8 mouse cellular contexts compared by ENCODE assay signal in the genomic region with DNA sequence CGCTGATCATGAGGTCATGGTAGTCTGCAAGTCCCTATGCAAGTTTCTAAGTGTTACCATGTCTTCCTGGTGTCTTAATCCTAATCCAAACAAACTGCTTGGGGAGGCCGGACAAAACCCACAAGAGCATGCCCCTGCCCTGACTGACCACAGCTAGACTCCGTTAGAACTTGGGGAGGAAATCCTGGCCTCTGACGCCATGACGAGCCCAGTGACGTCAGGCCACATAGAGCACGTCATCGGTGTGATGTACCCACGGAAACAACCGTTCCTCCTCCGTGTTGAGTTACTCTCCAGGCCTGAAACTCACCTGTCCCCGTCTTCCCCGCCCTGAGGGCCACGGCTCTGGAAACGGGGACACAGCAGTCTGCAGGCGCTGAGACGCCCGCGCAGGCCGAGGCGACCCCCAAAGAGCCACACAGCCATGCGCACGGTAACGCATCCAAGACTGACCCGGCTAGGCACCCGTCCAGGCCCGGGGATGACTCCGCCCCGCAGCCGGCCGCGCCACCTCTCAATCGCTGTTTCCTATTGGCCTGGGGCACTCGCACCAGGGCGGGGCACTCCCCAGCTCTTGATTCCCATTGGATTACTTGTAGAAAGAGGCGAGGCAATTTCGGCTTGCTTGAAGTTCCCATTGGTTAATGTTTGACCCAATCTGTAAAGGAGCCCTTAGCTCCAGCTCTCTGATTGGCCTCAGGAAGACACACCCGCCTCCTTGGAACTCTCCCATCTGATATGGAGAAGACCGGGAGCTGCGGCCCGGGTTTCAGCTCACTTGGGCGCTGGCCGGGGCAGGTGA. TPM values are rescaled to one million over a fixed set of nuclear protein-coding genes. Genes with fewer than 3 reads are reported as not detected.
DNase-seq lines count a peak whose midpoint lies in the region; ATAC-seq lines count a peak whose summit lies in the region.

Gene Mmab, minus strand, starts transcription at position 495 of the 802 bp plus-strand sequence.
Gene Mvk, plus strand, starts transcription at position 704 of the 802 bp plus-strand sequence.

- peak within 1 kb of the TSS; percentile 72 to 85 for H3K4me3 ChIP-seq in heart, embryonic 14.5 days (ENCODE audit: control insufficient read depth in 1 of 2, insufficient read depth in 1 of 2, low read depth in 1 of 2, low read length in 2 of 2)
- peak within 1 kb of the TSS; percentile 70 for H3K4me3 ChIP-seq in liver, embryonic 13.5 days (replicated peaks)
- H3K4me3 ChIP-seq in stomach, embryonic 16.5 days (replicated peaks; ENCODE audit: low read length): peak within 1 kb of the TSS; percentile 75

- peak within 1 kb of the TSS; percentile 89 for H3K4me2 ChIP-seq in heart, embryonic 14.5 days (ENCODE audit: low read length)
- peak within 1 kb of the TSS; percentile 87 for H3K4me2 ChIP-seq in liver, embryonic 13.5 days
- peak within 1 kb of the TSS; percentile 68 for H3K4me2 ChIP-seq in stomach, embryonic 16.5 days (ENCODE audit: low read depth, low read length)

- peak within 1 kb of the TSS; percentile 57 to 68; a peak in 3 of 4 replicates for H3K27ac ChIP-seq in heart, embryonic 14.5 days (replicated peaks in 1 of 2; ENCODE audit: control insufficient read depth in 1 of 2, insufficient read depth in 1 of 2, low read depth in 2 of 2, low read length in 2 of 2)
- H3K27ac ChIP-seq in liver, embryonic 13.5 days: peak within 1 kb of the TSS; percentile 58
- H3K27ac ChIP-seq in stomach, embryonic 16.5 days (ENCODE audit: low read length): peak within 1 kb of the TSS; percentile 69

- peak; percentile 93 for DNase-seq in c-Kit-negative CD71-positive TER-119-positive erythroid progenitor cells, embryonic 14.5 days (ENCODE audit: low read depth, low spot score)
- peak; percentile 96 for DNase-seq in fibroblast of lung, adult 2 months (ENCODE audit: low read depth)
- DNase-seq in kidney, postnatal 14 days: peak; percentile 99
- DNase-seq in liver, embryonic 13.5 days: peak; percentile 96
- DNase-seq in neural tube, embryonic 10.5 days (ENCODE audit: extremely low spot score, low spot score): peak; percentile 99

- peak; percentile 97 for ATAC-seq in CD4-positive, CD25-positive, alpha-beta regulatory T cell, adult 4 months
- peak; percentile 97 for ATAC-seq in heart, embryonic 14.5 days (ENCODE audit: insufficient number of reproducible peaks, insufficient read depth, low FRiP score, low read depth)
- ATAC-seq in liver, embryonic 13.5 days (ENCODE audit: low read depth): peak; percentile 95
- peak; percentile 98 for ATAC-seq in stomach, embryonic 16.5 days (ENCODE audit: insufficient read depth, low FRiP score)

- H3K9me3 ChIP-seq in heart, embryonic 14.5 days (ENCODE audit: control insufficient read depth, low read length): no peaks in the 10 kb centered on the region
- no peaks in the 10 kb centered on the region for H3K9me3 ChIP-seq in liver, embryonic 13.5 days (replicated peaks)
- no peaks in the 10 kb centered on the region for H3K9me3 ChIP-seq in stomach, embryonic 16.5 days (replicated peaks; ENCODE audit: control insufficient read depth, low read length)

- no peaks in the 10 kb centered on the region for H3K27me3 ChIP-seq in heart, embryonic 14.5 days (ENCODE audit: control insufficient read depth, insufficient read depth, low read length)
- H3K27me3 ChIP-seq in liver, embryonic 13.5 days: no peaks in the 10 kb centered on the region
- H3K27me3 ChIP-seq in stomach, embryonic 16.5 days (ENCODE audit: control insufficient read depth, insufficient read depth, low read length): no peaks in the 10 kb centered on the region

- 0 out of 2 replicates have a peak, but pooled peaks cover 7% of the 10 kb centered on the region for H3K36me3 ChIP-seq in heart, embryonic 14.5 days (ENCODE audit: control insufficient read depth, insufficient read depth, low read length)
- peaks cover 10% of the 10 kb centered on the region for H3K36me3 ChIP-seq in liver, embryonic 13.5 days
- peaks cover 3% of the 10 kb centered on the region; the same call in 1 of the 2 replicates for H3K36me3 ChIP-seq in stomach, embryonic 16.5 days (ENCODE audit: control insufficient read depth, insufficient read depth, low read length)

- H3K9ac ChIP-seq in heart, embryonic 14.5 days (ENCODE audit: low read length): peak within 1 kb of the TSS; percentile 82
- peak within 1 kb of the TSS; percentile 76 for H3K9ac ChIP-seq in liver, embryonic 13.5 days
- H3K9ac ChIP-seq in stomach, embryonic 16.5 days (ENCODE audit: low read length): peak within 1 kb of the TSS; percentile 81

- 2% methylated on average over 43 of the region's 43 CpGs for WGBS in heart, embryonic 14.5 days
- 2% methylated on average over 43 of the region's 43 CpGs for WGBS in liver, embryonic 13.5 days (ENCODE audit: insufficient replicate concordance)
- 2% methylated on average over 43 of the region's 43 CpGs for WGBS in stomach, embryonic 16.5 days

- H3K4me1 ChIP-seq in heart, embryonic 14.5 days (ENCODE audit: control insufficient read depth in 2 of 2, insufficient read depth in 2 of 2, low read length in 2 of 2): peaks cover 4 to 13% of the 10 kb centered on the region in 2 experiments
- peaks cover 26% of the 10 kb centered on the region for H3K4me1 ChIP-seq in liver, embryonic 13.5 days (replicated peaks)
- peaks cover 7% of the 10 kb centered on the region for H3K4me1 ChIP-seq in stomach, embryonic 16.5 days (ENCODE audit: control insufficient read depth, insufficient read depth, low read length)

RNA-seq across cellular contexts. Expression of gene Mmab, which starts in this region (rescaled TPM):
- 1 to 10 TPM; 5.0 to 7.4 TPM for polyA plus RNA-seq in CD4-positive, CD25-positive, alpha-beta regulatory T cell, adult 4 months (2017; shearing (Covaris generic))
- 22.1 and 22.7 TPM in 2 replicates for polyA plus RNA-seq in heart, embryonic 14.5 days (2014; fragmentation: Nextera tagmentation; extraction: Ambion mirVana)
- polyA plus RNA-seq in liver, embryonic 13.5 days (2015; fragmentation: Nextera tagmentation; extraction: Ambion mirVana): 11.7 and 14.1 TPM in 2 replicates
- polyA plus RNA-seq in stomach, embryonic 16.5 days (2015; fragmentation: Nextera tagmentation; extraction: Ambion mirVana): 30.6 and 31.3 TPM in 2 replicates

RNA-seq across cellular contexts. Expression of gene Mvk, which starts in this region (rescaled TPM):
- 10 to 100 TPM; 11.2 to 17.5 TPM for polyA plus RNA-seq in CD4-positive, CD25-positive, alpha-beta regulatory T cell, adult 4 months (2017; shearing (Covaris generic))
- polyA plus RNA-seq in heart, embryonic 14.5 days (2014; fragmentation: Nextera tagmentation; extraction: Ambion mirVana): 15.3 and 18.6 TPM in 2 replicates
- polyA plus RNA-seq in liver, embryonic 13.5 days (2015; fragmentation: Nextera tagmentation; extraction: Ambion mirVana): 31.5 and 36.6 TPM in 2 replicates
- 56.3 and 60.1 TPM in 2 replicates for polyA plus RNA-seq in stomach, embryonic 16.5 days (2015; fragmentation: Nextera tagmentation; extraction: Ambion mirVana)

Comparison
In these comparisons a context has a peak if more than half of its experiments do, and no peak if none do; other contexts are left out.
1. Peak in every context shown above with its lines: DNase-seq, ATAC-seq, H3K4me3 ChIP-seq and H3K27ac ChIP-seq.